Comparison of ENCODE assay signal across 8 mouse cellular contexts in genomic region chr7:18839865-18840264, GRCm38 (mm10). TPM values are rescaled to one million over a fixed set of nuclear protein-coding genes. Genes with fewer than 3 reads are reported as not detected.
DNase-seq lines count a peak whose midpoint lies in the region; ATAC-seq and TF ChIP-seq lines count a peak whose summit lies in the region.

Gene Mill2, plus strand, starts transcription at chr7:18839966.

- TF ChIP-seq CTCF in lung, postnatal 0 days (IDR thresholded peaks at IDR 0.05): peak; percentile 20; the same call in 1 of the 2 replicates

- no peaks in the 10 kb centered on the region for H3K4me1 ChIP-seq in forebrain, embryonic 14.5 days (ENCODE audit: control insufficient read depth, insufficient read depth, low read length)
- H3K4me1 ChIP-seq in lung, postnatal 0 days (ENCODE audit: insufficient read depth, low read depth, low read length): no peaks in the 10 kb centered on the region

- 0 out of 2 replicates have a peak within 1 kb of the TSS, but pooled peaks have one; percentile 5 for H3K27ac ChIP-seq in forebrain, embryonic 14.5 days (ENCODE audit: low read depth, low read length)
- peak within 1 kb of the TSS; percentile 98 for H3K27ac ChIP-seq in lung, postnatal 0 days (ENCODE audit: low read length)

- no peaks in the 10 kb centered on the region for H3K9me3 ChIP-seq in forebrain, embryonic 14.5 days (replicated peaks; ENCODE audit: control insufficient read depth, low read length)
- no peaks in the 10 kb centered on the region for H3K9me3 ChIP-seq in lung, postnatal 0 days (ENCODE audit: low read length)

- no peaks in the 10 kb centered on the region for H3K36me3 ChIP-seq in forebrain, embryonic 14.5 days (ENCODE audit: control insufficient read depth, insufficient read depth, low read length)
- H3K36me3 ChIP-seq in lung, postnatal 0 days (ENCODE audit: insufficient read depth, low read length): no peaks in the 10 kb centered on the region

- H3K9ac ChIP-seq in forebrain, embryonic 14.5 days (ENCODE audit: low read length): peak within 1 kb of the TSS; percentile 58
- peak within 1 kb of the TSS; percentile 85 for H3K9ac ChIP-seq in lung, postnatal 0 days (replicated peaks; ENCODE audit: low read depth)

- WGBS in forebrain, embryonic 14.5 days: 24% methylated on average over 3 of the region's 3 CpGs
- WGBS in lung, postnatal 0 days: 5% methylated on average over 3 of the region's 3 CpGs

- TF ChIP-seq EP300 in lung, postnatal 0 days (IDR thresholded peaks at IDR 0.05): no peak

- ATAC-seq in forebrain, embryonic 14.5 days: no peak
- peak; percentile 19 for ATAC-seq in inflammation-experienced regulatory T-cells, adult 6 months
- ATAC-seq in lung, postnatal 0 days: peak; percentile 70

- DNase-seq in urinary bladder, adult 2 months (ENCODE audit: low spot score): no peak
- DNase-seq in urinary bladder, postnatal 36 days (ENCODE audit: low spot score in 2 of 2): no peak
- DNase-seq in forebrain, embryonic 14.5 days (ENCODE audit: low spot score): no peak
- DNase-seq in lung, postnatal 0 days (ENCODE audit: low spot score): peak; percentile 86
- DNase-seq in B cell, adult 2 months: no peak
- no peak for DNase-seq in urinary bladder, postnatal 4 days (ENCODE audit: low spot score in 2 of 2)
- DNase-seq in gastrocnemius, adult 8-10 months (ENCODE audit: low spot score in 2 of 2): no peak

- no peaks in the 10 kb centered on the region for H3K27me3 ChIP-seq in forebrain, embryonic 14.5 days (replicated peaks; ENCODE audit: control insufficient read depth, insufficient read depth, low read length)
- H3K27me3 ChIP-seq in lung, postnatal 0 days (replicated peaks; ENCODE audit: insufficient read depth, low read length): no peaks in the 10 kb centered on the region

- H3K4me2 ChIP-seq in forebrain, embryonic 14.5 days (ENCODE audit: low read length): peak within 1 kb of the TSS; percentile 50
- peak within 1 kb of the TSS; percentile 73 for H3K4me2 ChIP-seq in lung, postnatal 0 days (replicated peaks; ENCODE audit: low read depth, low read length)

- H3K4me3 ChIP-seq in forebrain, embryonic 14.5 days (ENCODE audit: low read depth, low read length): peak within 1 kb of the TSS; percentile 24
- peak within 1 kb of the TSS; percentile 46 for H3K4me3 ChIP-seq in lung, postnatal 0 days (ENCODE audit: low read depth, low read length)

RNA-seq across cellular contexts. Expression of gene Mill2, which starts in this region (rescaled TPM):
- 27.2 and 31.4 TPM in 2 replicates for polyA plus RNA-seq in urinary bladder, adult 2 months (2012; rRNA removed)
- 0.29 and 0.41 TPM in 2 replicates for polyA plus RNA-seq in forebrain, embryonic 14.5 days (2014; fragmentation: Nextera tagmentation; extraction: Ambion mirVana)
- polyA plus RNA-seq in inflammation-experienced regulatory T-cells, adult 6 months (2017; shearing (Covaris generic)): under 1 TPM; 0.57 to 0.67 (median 0.58) TPM
- 4.3 and 5.7 TPM in 2 replicates for polyA plus RNA-seq in lung, postnatal 0 days (2015; fragmentation: Nextera tagmentation; extraction: Ambion mirVana)
- total RNA-seq in gastrocnemius, adult 8-10 months (2022): 1 to 10 TPM; 1.8 to 2.8 (median 2.1) TPM

Comparison
In these comparisons a context has a peak if more than half of its experiments do, and no peak if none do; other contexts are left out.
1. Peak in ATAC-seq in inflammation-experienced regulatory T-cells, adult 6 months; RNA of the gene not detected or under 1 TPM.